Mouse (Mus musculus): ENCODE measurements at regions not wholly inside any gene's neighbourhood (a gene's known extent, or its start where the extent isn't known, plus 50 kb on each side); places are given as distances from the start of the nearest gene placed in this dataset.
"Not testable (repeated sequence)": the region's sequence is repeated elsewhere in the genome, so short reads cannot be mapped to it uniquely, and the experiment has no call there.

DNA sequence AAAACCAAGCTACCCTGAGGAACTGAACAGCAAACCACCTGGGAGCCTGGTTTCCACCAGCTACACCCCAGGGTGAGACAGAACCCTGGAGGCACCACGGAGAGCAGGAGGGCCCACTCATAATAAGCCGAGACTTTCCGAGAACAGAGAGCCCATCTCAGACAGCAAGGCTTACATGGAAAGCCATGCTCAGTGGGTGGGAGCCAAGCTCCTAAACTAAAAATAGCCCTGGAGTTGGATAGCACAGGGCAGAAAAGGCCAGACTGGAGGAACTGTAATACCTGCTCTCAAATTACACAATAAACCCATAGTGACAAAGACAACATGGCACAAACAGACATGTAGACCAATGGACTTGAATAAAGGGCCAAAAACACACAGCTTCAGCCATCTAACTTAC, 69.9 kb downstream of the Fbxo4 start:
- no peak for DNase-seq (ENCODE audit: low read depth, low spot score)

DNA sequence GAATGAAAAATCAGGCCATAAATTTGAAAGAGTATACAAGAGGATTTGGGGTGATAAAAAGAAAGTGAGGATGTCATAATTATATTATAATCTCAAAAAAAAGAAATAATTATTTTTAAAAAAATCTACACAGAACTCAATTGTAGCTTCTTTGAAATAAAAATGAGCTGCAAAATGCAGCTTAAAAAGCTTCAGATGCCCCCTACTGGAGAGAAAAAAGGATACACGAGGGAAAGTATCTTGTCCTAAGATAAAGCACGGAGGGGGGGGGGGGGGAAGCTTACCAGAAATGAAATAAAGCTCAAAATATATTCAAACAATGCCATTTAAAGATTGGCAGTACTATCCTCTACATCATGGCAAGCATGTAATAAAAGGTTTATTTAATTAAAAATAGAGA, 70.7 kb downstream of the Fbxo4 start:
- peak; percentile 14 for DNase-seq (ENCODE audit: low read depth, low spot score)

GRCm38 (mm10) chr15:3905548-3905947, 73.8 kb downstream of the Fbxo4 start:
- no peak for DNase-seq (ENCODE audit: low read depth, low spot score)

- DNase-seq (ENCODE audit: low read depth, low spot score), result no peak
These were observed 100.9 kb downstream of the Fbxo4 start for GRCm38 (mm10) chr15:3878429-3878828.

- no peak for DNase-seq (ENCODE audit: low read depth, low spot score)
These were observed 101.9 kb downstream of the Fbxo4 start for GRCm38 (mm10) chr15:3877506-3877905.

DNA sequence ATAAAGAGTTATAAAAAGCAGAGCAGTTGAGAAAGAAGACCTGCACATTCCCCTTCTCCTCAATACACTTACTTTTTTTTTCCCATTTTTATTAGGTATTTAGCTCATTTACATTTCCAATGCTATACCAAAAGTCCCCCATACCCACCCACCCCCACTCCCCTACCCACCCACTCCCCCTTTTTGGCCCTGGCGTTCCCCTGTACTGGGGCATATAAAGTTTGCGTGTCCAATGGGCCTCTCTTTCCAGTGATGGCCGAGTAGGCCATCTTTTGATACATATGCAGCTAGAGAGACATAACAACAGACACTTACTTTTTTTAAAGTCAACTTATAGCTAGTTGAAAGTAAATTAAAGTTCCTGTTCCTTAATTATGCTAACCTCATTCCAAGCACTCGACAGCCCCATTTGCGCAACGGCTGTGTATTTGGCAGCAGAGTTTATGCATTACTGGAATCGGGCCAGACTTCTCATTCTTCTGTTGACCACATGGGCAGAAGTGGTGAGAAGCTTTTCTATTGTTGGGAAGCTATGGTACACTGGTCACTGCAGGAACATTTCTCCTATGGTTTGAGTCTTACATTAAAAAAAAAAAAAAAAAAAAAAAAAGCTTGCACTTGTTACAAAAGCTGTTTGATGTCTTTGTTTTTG, 104.0 kb downstream of the Fbxo4 start:
- not testable (repeated sequence) for DNase-seq (ENCODE audit: low read depth, low spot score)

GRCm38 (mm10) chr15:3831802-3832201, 147.6 kb downstream of the Fbxo4 start:
- DNase-seq (ENCODE audit: low read depth, low spot score), result no peak

DNA sequence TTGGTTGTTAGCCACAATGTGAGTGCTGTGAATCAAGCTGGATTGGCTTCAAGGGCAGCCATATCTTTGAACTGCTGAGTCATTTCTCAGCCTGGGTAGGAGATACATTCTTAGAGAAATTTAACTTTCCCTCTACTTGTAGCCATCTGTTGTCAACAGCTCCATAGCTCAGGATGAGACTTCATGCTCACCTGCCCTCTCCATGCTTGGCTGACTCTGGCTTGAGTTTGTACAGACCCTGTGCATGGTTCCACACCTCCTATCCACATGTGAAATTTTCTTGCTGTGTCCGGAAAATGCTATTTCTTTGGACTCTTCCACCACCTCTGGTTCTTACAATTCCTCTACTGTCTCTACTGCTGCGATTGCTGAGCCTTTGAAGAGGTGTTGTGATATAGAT, 173.9 kb downstream of the Fbxo4 start:
- no peak for DNase-seq (ENCODE audit: low read depth, low spot score)

GRCm38 (mm10) chr15:3775865-3776264, 192.6 kb upstream of the Ghr start:
- no peak for DNase-seq (ENCODE audit: low read depth, low spot score)

DNA sequence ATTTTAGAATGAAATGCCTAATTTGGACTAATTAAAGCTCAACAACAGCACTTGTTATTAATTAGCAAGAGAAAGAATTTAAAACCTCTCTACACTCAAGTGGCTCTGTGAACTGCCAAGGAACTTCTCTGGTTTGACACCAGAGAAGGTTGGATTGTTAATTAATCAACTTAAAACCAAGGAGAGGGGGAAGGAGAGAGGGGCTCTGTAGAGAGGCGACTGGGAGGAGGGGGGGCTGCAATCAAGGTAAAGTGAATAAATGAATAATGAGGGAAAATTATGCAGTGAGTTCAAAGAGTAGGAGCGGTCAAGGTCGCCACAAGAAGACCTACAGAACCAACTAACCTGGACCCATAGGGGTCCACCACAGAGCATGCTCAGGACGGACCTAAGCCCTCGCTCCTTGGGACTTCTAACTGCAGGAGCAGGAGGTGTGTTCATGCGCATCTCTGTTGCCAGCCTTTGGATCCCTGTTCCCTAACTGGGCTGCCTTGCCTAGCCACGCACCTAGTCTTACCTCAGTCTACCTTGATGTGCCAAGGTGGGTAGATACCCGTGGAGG, 189.0 kb upstream of the Ghr start:
- DNase-seq (ENCODE audit: low read depth, low spot score), result no peak

DNA sequence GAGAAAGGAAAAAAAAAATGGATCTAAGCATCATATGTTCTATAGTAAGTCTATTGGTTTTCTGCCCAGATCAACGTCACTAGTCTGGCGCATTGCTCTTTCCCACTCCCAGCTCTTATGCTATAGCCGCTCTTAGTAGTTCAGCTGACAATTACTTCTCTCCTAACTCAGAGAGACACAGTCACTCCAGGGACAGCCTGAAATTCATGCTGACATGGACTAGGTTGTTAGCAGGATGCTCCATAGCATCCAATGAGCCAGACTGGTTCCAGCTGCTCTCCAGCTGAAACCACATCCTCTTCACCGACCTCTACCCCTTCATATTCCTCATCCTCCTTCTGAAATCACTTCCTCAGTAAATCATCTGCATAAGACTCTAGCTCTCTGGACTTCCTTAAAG, 187.0 kb upstream of the Ghr start:
- no peak for DNase-seq (ENCODE audit: low read depth, low spot score)

DNA sequence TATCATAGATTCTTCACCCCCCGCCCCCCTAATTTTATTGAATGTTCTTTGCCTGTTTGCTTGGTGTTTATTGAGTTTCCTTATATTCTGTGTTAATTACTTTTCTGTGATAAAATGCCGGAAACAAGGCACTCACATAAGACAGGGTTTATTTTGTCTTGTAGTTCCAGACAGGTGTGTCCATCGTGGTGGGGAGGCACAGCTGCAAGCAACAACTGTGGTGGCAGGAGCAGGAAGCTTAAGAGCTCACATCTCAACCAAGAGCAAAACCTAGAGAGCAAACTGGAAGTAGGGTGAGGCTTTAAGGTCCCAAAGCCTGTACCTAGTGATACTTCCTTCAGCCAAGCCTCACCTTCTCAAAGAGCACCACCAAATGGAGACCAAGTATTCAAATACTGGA, 181.4 kb upstream of the Ghr start:
- no peak for DNase-seq (ENCODE audit: low read depth, low spot score)

- no peak for DNase-seq (ENCODE audit: low read depth, low spot score)
These were observed 177.1 kb upstream of the Ghr start for GRCm38 (mm10) chr15:3760396-3760795.

DNA sequence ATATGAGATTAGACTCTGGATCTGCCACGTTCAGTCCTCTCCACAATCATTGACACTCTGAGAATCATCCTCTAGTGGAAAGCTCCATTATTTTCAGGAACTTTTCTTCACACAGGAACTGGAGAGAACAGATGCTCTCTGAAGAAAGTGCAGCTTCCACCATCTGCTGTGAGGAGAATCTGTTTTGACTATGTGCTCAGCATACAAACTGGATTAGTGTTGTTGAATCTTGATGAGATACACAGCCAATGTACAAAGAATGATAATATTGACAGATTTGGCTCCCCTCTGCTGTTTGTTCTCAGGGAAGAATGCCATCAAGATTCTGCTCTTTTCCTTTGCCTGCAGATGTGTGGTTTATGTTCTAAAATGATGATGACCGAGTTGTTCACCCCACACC, 172.3 kb upstream of the Ghr start:
- DNase-seq (ENCODE audit: low read depth, low spot score), result no peak

GRCm38 (mm10) chr15:3748072-3748471, 164.8 kb upstream of the Ghr start:
- not testable (repeated sequence) for DNase-seq (ENCODE audit: low read depth, low spot score)

GRCm38 (mm10) chr15:3743168-3743814, 160.0 kb upstream of the Ghr start:
- no peak for DNase-seq (ENCODE audit: low read depth, low spot score)

DNA sequence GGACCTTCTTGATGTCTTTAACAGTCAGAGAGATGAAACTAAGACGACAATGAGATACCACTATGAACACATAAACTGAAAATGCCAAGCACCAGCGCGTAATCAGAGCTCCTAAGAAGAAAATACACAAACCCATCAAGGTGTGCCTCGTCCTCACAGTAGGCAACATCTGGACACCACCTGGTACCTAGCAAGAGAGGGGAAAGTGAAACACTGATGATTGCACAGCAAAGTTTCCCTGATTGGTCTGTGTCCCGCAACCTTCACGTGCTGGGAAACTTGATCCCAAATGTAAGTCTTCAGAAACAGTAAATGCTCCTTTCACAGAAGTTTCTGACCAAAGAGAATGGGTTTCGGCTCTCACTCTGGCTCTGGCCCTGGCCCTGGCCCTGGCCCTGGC, 158.9 kb upstream of the Ghr start:
- no peak for DNase-seq (ENCODE audit: low read depth, low spot score)

DNA sequence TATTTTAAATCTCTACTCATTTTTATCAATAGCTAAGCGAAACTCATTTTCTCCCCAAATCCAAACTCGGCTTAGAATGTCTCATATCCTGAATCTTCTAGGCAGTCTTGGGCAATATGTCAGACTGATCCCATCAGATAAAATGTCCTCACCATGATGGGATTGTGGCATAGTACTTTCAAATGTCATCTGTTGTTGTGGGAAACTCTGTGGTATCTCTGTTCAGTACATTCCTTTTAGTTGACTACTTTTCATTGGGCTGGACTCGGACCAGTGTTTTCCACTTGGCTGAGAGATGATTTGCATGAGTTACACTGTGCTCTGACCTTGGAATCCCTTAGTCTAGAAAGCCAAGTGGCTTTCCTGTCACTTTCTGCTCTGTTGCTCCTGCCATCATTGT, 141.9 kb upstream of the Ghr start:
- no peak for DNase-seq (ENCODE audit: low read depth, low spot score)

- DNase-seq (ENCODE audit: low read depth, low spot score), result no peak
These were observed 137.5 kb upstream of the Ghr start for GRCm38 (mm10) chr15:3720668-3721340.

GRCm38 (mm10) chr15:3711764-3712163, 128.5 kb upstream of the Ghr start:
- DNase-seq (ENCODE audit: low read depth, low spot score), result no peak

GRCm38 (mm10) chr15:3707089-3708078, 124.1 kb upstream of the Ghr start:
- no peak for DNase-seq (ENCODE audit: low read depth, low spot score)
